Mouse (Mus musculus) forebrain, embryonic 10.5 days (tissue): Measurements from ENCODE around the gene Ccdc40. TPM values are rescaled to one million over a fixed set of nuclear protein-coding genes. Genes with fewer than 3 reads are reported as not detected.

ENCODE experiments used
- DNase-seq: peaks from one replicate; pipeline ENCODE4 v3.0.0-alpha.2; 2017; ENCODE audit warnings: low spot score; ENCODE audit errors: extremely low spot score
- H3K27ac ChIP-seq: fragments of 300-500 bp; sonication (generic); 2 replicates; pipeline ENCODE4 v1.5.1; 2016; ENCODE audit warnings: mild to moderate bottlenecking
- H3K27me3 ChIP-seq: fragments of 300-500 bp; sonication (generic); 2 replicates; pipeline ENCODE4 v1.6.1; 2016; ENCODE audit warnings: mild to moderate bottlenecking; ENCODE audit not compliant: poor library complexity, severe bottlenecking
- H3K36me3 ChIP-seq: fragments of 300-500 bp; sonication (generic); replicated peaks from 2 replicates; pipeline ENCODE4 v1.6.1; 2016; ENCODE audit warnings: mild to moderate bottlenecking, moderate library complexity
- H3K4me1 ChIP-seq: fragments of 300-500 bp; sonication (generic); 2 replicates; pipeline ENCODE4 v1.6.1; 2016
- H3K4me3 ChIP-seq: fragments of 300-500 bp; sonication (generic); 2 replicates; pipeline ENCODE4 v1.5.1; 2016; ENCODE audit warnings: mild to moderate bottlenecking, moderate library complexity
- H3K9me3 ChIP-seq: fragments of 300-500 bp; sonication (generic); 2 replicates; pipeline ENCODE4 v1.6.1; 2016; ENCODE audit warnings: mild to moderate bottlenecking, moderate library complexity
- WGBS: fragments of 180-500 bp; shearing (Covaris S2); methylation state at CpG from one replicate; pipeline ENCODE4 v1.1.7; 2016; 5-methylcytosine and 5-hydroxymethylcytosine counted together
- polyA plus RNA-seq: library from polyadenylated mRNA; unstranded; fragments of >200 nt; fragmentation: Nextera tagmentation; extraction: Ambion mirVana; gene quantifications from 2 replicates; pipeline ENCODE4 v1.2.1, GENCODE M21; 2016

Gene Ccdc40
- polyA plus RNA-seq, 1 experiment from 2014 or later: 23.6 TPM

DNA sequence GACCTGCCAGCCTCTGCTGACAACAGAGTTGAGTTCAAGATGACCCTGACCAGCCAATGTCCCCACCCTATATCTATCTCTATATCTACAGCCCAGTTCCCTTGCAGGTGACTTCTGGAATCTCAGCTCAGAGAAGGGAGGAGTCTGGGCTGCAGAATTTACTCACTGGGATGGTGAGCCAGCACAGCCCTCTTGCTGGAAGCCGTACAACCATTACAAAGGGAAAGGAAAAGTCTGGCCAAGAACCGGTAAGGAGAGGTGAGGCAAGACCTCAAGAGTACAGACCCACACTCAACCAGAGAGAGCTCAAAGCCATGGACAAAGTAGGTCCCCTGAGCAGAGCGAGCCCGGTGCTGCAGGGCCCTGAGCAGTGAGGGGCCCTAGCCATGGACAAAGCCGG lies 36.2 kb upstream of the Ccdc40 start:
- no peaks in the 10 kb centered on the region for H3K9me3 ChIP-seq
- no peak overlapping the region for H3K4me3 ChIP-seq
- WGBS: 95% methylated on average over 5 of the region's 5 CpGs
- no peak overlapping the region for H3K27ac ChIP-seq
- peaks cover 34% of the 10 kb centered on the region for H3K4me1 ChIP-seq
- H3K27me3 ChIP-seq: 0 out of 2 replicates have a peak, but pooled peaks cover 12% of the 10 kb centered on the region
- no peak for DNase-seq
- peaks cover 25% of the 10 kb centered on the region for H3K36me3 ChIP-seq

DNA sequence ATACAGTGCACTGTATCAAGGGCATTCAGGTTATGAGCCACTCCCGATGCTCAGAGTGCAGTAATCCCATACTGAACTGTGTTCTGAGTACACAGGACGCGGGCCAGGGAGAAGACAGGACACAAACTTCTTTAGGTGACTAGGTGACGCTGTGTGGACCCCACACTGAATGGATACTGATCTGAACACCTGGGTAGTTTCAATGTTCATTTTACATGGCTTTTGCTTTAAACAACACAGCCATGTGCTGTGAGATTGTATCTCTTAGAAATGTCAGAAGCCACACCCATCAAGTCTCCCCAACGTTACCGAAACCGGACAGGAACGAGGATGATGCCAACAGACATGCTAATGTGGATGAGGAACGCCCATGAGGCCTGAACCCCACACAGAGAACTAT lies 35.8 kb upstream of the Ccdc40 start:
- 89% methylated on average over 9 of the region's 9 CpGs for WGBS

DNA sequence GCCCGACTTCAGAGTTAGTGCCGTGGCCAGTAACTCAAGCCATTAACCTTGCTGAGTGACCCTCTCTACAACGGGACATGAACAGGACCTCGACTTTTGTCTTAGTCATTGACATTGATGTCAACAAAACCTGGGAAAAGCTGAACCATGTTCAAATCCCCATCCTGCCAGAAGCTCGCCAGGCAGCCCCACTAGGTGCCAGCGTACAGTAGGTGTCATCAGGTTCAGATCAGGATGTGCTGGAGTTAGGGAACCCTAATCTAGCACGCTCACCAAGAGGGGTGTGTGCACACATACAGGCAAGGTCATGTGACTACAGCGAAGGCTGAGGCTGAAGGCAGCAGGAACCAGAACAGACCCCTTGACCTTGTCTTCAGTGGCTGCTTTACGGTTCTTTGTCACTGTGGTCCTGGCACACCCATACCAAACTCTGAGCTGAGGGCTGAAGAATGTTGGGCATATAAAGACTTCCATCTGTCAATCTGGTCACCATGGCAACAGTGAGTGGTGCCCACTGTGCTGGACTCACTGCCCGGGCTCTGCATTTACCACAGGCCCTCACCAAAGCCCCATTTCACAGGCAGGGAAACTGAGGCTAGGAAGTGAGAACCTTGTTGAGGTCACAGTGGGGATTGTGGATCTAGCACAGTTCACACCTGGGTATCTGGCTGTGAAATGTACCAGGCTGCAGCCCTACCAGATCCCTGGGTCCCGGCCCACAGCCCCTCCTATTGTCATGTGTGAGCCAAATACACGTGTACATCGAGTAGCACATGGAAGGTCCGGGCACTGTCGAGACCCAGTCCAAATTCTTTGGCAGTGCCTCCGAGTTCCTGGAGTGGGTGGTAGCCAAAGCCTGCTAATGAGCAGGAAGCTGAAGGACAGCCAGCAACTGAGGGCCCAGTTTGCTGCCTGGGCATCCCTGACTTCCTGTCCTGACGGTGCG lies 30.5 kb upstream of the Ccdc40 start:
- no peak for DNase-seq
- H3K4me3 ChIP-seq: no peak overlapping the region
- WGBS: 91% methylated on average over 18 of the region's 18 CpGs
- H3K27me3 ChIP-seq: no peaks in the 10 kb centered on the region
- peaks cover 69% of the 10 kb centered on the region for H3K36me3 ChIP-seq
- H3K4me1 ChIP-seq: peaks cover 6% of the 10 kb centered on the region
- no peaks in the 10 kb centered on the region for H3K9me3 ChIP-seq
- 0 out of 2 replicates have a peak overlapping the region, but pooled peaks have one; percentile 20 for H3K27ac ChIP-seq

More for the DNA sequence above, 35.8 kb upstream of the Ccdc40 start:
- Histone ChIP-seq H3K4me3 (no peak overlapping the region), H3K27ac (no peak overlapping the region), H3K27me3 (0 out of 2 replicates have a peak, but pooled peaks cover 9% of the 10 kb centered on the region), H3K4me1 (peaks cover 29% of the 10 kb centered on the region), H3K36me3 (peaks cover 30% of the 10 kb centered on the region), H3K9me3 (no peaks in the 10 kb centered on the region)
- DNase-seq: no peak

DNA sequence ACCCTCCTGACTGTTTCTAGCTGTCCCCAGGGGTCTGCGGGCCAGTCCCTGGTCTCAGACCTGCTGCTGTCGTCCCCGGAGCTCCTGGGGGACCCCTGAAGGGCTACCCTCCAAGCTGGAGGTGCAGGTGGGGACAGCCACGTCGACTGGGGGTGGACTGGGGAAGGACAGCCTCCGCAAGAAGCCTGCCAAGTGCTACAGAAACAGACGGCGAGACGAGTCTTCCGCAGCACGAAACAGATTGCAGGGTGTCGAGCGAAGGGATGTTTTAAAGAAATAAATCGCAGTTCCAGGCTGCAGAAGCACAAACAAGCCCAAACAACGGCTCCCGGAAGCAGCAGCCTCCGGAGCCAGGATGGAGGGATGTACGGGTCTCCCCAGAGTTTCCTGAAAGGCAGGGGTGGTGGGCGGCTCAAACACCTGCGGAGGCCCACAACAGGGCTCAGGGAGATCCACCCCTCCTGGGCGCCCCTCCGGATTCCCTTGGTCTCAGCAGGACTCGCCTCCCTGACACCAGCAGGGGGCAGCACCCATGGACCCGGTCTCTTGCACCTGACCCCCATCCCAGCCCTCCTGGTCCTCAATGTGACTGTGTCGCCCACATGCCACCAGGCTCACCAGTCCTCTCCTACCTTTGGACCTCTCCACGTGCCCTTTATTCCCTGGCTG lies 29.7 kb upstream of the Ccdc40 start:
- H3K4me3 ChIP-seq: no peak overlapping the region
- H3K4me1 ChIP-seq: peaks cover 9% of the 10 kb centered on the region
- DNase-seq: no peak
- H3K9me3 ChIP-seq: no peaks in the 10 kb centered on the region
- no peaks in the 10 kb centered on the region for H3K27me3 ChIP-seq
- H3K36me3 ChIP-seq: peaks cover 75% of the 10 kb centered on the region
- 61% methylated on average over 26 of the region's 26 CpGs for WGBS
- 0 out of 2 replicates have a peak overlapping the region, but pooled peaks have one; percentile 20 for H3K27ac ChIP-seq

DNA sequence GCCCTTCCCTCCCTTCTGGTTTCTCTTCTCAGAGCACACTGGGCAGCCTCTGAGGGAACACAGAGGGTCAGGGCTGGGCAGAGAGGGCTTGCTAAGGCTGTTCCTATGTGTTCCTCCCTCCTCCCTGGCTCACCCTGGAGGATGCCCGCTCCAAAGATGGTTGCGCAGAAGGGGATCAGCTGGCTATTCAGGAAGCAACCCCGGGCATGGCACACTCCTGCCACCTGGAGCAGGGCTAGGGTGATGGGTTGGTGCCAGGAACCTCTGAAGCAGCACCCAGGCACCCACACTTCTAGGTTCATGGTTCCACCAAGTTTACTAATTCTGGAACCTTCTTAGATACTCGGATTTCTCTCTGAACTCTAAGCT lies 29.2 kb upstream of the Ccdc40 start:
- Histone ChIP-seq H3K27ac (0 out of 2 replicates have a peak overlapping the region, but pooled peaks have one; percentile 20), H3K9me3 (no peaks in the 10 kb centered on the region), H3K36me3 (peaks cover 80% of the 10 kb centered on the region), H3K27me3 (no peaks in the 10 kb centered on the region), H3K4me1 (peaks cover 9% of the 10 kb centered on the region), H3K4me3 (no peak overlapping the region)
- DNase-seq: no peak
- 88% methylated on average over 4 of the region's 4 CpGs for WGBS

DNA sequence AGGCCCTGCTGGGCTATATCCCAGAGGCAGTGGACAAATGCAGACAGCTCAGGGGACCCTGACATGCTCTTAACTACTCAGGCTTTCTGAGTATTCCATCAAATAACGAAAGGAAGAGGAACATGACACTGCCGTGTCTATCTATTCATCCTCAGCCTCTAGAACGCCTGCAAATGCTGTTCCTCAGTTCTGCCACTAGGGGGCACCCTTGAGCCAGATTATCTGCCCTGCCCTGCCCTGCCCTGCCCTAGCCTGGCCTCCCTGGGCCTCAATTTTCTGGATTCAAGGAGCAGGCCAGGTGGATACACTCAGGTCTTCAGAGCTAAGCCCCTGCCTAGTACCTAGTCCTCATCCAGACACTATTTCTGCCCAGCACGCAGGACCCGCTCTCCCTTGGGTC lies 24.9 kb upstream of the Ccdc40 start:
- H3K27me3 ChIP-seq: no peaks in the 10 kb centered on the region
- H3K4me1 ChIP-seq: peaks cover 8% of the 10 kb centered on the region
- H3K27ac ChIP-seq: no peak overlapping the region
- no peak for DNase-seq
- peaks cover 90% of the 10 kb centered on the region for H3K36me3 ChIP-seq
- WGBS: 48% methylated on average over 5 of the region's 5 CpGs
- H3K9me3 ChIP-seq: no peaks in the 10 kb centered on the region; the same call in 1 of the 2 replicates
- no peak overlapping the region for H3K4me3 ChIP-seq

DNA sequence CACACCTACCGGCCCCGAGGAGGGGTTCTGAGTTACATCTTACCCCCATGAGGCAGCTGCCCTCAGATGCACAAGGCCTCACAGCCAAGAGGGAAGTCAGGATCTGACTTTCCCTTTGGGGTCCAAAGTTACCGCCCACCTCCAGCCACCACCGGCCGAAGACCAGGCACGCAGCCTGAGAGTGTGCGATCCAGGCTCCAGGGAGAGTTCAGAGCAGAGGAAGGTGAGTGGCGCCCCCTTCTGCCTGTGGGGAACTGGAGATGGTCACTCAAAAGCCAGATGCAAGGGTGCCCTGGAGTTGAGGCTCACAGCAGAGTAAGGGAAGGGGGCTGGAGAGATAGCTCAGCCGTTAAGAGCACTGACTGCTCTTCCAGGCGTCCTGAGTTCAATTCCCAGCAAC lies 22.6 kb upstream of the Ccdc40 start:
- Histone ChIP-seq H3K36me3 (peaks cover 92% of the 10 kb centered on the region), H3K4me3 (no peak overlapping the region), H3K4me1 (peaks cover 16% of the 10 kb centered on the region), H3K27ac (no peak overlapping the region), H3K27me3 (no peaks in the 10 kb centered on the region), H3K9me3 (no peaks in the 10 kb centered on the region; the same call in 1 of the 2 replicates)
- WGBS: 90% methylated on average over 10 of the region's 10 CpGs
- no peak for DNase-seq

DNA sequence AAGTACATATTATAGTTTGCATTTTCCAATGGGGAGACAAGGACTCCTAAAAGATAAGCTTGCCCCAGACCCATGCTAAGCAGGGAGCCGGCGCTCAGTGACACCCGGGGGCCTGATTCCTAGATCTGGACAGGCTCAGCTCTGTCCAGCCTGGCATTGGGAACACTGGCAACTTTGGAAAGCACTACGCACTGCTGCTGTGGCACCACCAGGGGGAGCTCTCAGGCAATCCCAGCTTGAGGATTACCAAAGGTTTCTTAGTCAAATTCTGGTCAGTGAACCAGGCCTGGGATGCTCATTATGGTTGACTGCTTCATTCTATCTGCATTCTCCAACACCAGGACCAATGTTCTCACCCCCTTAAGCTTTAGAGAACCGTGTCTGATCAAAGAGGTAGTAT lies 21.8 kb upstream of the Ccdc40 start:
- no peak overlapping the region for H3K27ac ChIP-seq
- no peaks in the 10 kb centered on the region; the same call in 1 of the 2 replicates for H3K9me3 ChIP-seq
- WGBS: 31% methylated on average over 5 of the region's 5 CpGs
- no peak overlapping the region for H3K4me3 ChIP-seq
- no peaks in the 10 kb centered on the region for H3K27me3 ChIP-seq
- H3K4me1 ChIP-seq: peaks cover 20% of the 10 kb centered on the region
- H3K36me3 ChIP-seq: peaks cover 88% of the 10 kb centered on the region
- DNase-seq: peak; percentile 71

DNA sequence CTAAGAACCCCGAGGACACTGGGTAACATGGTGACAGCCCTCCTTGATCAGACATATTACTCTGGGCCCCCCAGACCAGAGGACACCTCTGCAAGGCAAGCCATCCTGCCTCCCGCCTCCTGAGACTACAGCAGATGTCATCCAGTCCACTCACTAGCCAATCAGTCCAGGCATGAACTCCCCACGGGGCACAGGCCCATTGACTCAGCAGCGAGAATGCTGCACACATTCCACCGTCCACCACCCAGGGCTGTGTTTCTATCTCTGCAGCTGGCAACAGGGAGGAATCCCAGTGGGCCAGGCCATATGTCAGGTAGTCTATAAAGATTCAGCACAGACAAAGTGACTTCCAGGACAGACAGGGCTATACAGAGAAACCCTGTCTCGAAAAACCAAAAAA lies 20.4 kb upstream of the Ccdc40 start:
- Histone ChIP-seq H3K27ac (no peak overlapping the region), H3K27me3 (no peaks in the 10 kb centered on the region), H3K4me3 (no peak overlapping the region), H3K9me3 (no peaks in the 10 kb centered on the region; the same call in 1 of the 2 replicates), H3K36me3 (peaks cover 78% of the 10 kb centered on the region), H3K4me1 (peaks cover 27% of the 10 kb centered on the region)
- WGBS: 87% methylated on average over 6 of the region's 6 CpGs
- DNase-seq: no peak

DNA sequence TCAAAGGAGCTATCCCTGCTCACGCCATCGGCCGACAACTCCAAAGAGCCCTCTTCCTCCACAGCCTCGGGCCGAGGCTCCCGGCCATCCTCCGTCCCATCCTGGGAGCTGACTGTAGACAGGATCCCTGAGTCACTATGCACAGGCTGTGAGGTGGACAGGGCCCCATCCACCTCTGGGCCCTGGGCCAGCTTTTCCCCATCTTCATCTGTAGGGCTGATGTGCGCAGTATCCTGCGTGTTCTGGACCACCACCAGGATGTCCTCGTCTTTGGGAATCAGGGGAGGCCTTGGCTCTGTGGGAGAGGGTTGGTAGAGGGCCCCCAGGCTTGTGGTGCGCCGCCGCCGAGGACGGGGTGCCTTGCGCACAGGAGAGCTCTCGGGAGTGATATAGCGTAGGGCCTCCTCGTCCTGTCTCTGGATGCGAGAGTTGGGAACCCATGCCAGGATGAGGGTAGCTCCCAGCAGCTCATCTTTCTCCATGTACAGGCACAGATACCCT lies 19.5 kb upstream of the Ccdc40 start:
- 0 out of 2 replicates have a peak overlapping the region, but pooled peaks have one; percentile 21 for H3K27ac ChIP-seq
- peaks cover 34% of the 10 kb centered on the region for H3K4me1 ChIP-seq
- no peaks in the 10 kb centered on the region; the same call in 1 of the 2 replicates for H3K9me3 ChIP-seq
- no peak for DNase-seq
- 92% methylated on average over 20 of the region's 20 CpGs for WGBS
- H3K36me3 ChIP-seq: peaks cover 71% of the 10 kb centered on the region
- no peak overlapping the region for H3K4me3 ChIP-seq
- H3K27me3 ChIP-seq: no peaks in the 10 kb centered on the region

DNA sequence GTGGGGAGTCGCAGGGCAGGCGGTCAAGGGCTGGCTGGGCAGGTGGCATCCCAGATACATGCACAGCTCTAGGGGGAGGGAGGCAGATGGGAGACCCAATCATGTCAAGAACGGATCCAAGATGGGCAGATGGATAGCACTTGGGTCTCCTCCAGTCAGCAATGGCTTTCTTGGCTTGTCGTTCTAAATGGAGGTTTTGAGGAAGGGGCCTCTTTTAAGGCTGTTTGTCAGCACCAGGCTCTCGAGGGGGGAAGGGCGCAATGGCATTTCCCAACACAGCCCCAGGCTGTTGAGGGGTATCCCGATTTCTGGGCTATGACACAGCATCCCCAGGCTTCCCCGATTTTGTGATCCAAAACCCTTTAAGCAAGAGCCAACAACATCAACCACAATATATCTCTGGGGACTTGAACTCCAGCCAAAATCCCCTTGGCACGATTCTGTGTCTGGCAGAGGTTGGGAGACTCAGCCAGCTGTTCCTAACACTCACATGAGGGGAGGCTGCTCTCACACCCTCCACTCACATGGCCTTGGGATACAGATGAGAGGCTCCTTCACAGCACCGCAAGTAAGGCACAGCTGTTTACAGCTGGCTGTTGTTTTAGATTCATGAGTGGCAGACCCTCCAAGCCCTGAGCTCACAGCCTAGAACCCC lies 18.9 kb upstream of the Ccdc40 start:
- Histone ChIP-seq H3K27ac (0 out of 2 replicates have a peak overlapping the region, but pooled peaks have one; percentile 21), H3K36me3 (peaks cover 65% of the 10 kb centered on the region), H3K9me3 (no peaks in the 10 kb centered on the region; the same call in 1 of the 2 replicates), H3K4me3 (no peak overlapping the region), H3K27me3 (no peaks in the 10 kb centered on the region), H3K4me1 (peaks cover 40% of the 10 kb centered on the region)
- no peak for DNase-seq
- WGBS: 85% methylated on average over 10 of the region's 10 CpGs
